Mouse (Mus musculus): Measurements from ENCODE around the gene Prap1.

Prap1 gene

GRCm38 (mm10) chr7:140092924-140093528 is at the start of gene Prap1:
Gene Prap1, plus strand, starts transcription at chr7:140093395.
- DNase-seq: no peak

GRCm38 (mm10) chr7:140045546-140045945 is 47.6 kb upstream of the Prap1 start:
- DNase-seq: no peak

GRCm38 (mm10) chr7:140047811-140048311 is 45.3 kb upstream of the Prap1 start:
- DNase-seq: peak; percentile 33

GRCm38 (mm10) chr7:140048361-140049114 is 44.7 kb upstream of the Prap1 start, which contains the start of gene Msx3:
Gene Msx3, minus strand, starts transcription at chr7:140049089.
- no peak for DNase-seq

- peak; percentile 32 for DNase-seq
These were observed 44.0 kb upstream of the Prap1 start for GRCm38 (mm10) chr7:140049115-140049689.

- no peak for DNase-seq
These were observed 39.1 kb upstream of the Prap1 start for GRCm38 (mm10) chr7:140054124-140054523.

GRCm38 (mm10) chr7:140057413-140058407 is 35.5 kb upstream of the Prap1 start:
- no peak for DNase-seq

GRCm38 (mm10) chr7:140058528-140058927 is 34.7 kb upstream of the Prap1 start:
- no peak for DNase-seq

GRCm38 (mm10) chr7:140059601-140060000 is 33.6 kb upstream of the Prap1 start:
- DNase-seq: no peak

- DNase-seq: no peak
These were observed 32.0 kb upstream of the Prap1 start for GRCm38 (mm10) chr7:140060936-140061831.

GRCm38 (mm10) chr7:140061832-140062130 is 31.4 kb upstream of the Prap1 start:
- no peak for DNase-seq

GRCm38 (mm10) chr7:140062307-140062706 is 30.9 kb upstream of the Prap1 start:
- no peak for DNase-seq

- peak; percentile 61 for DNase-seq
These were observed 30.1 kb upstream of the Prap1 start for GRCm38 (mm10) chr7:140063092-140063491.

- no peak for DNase-seq
These were observed 25.8 kb upstream of the Prap1 start for GRCm38 (mm10) chr7:140067397-140067796.

- no peak for DNase-seq
These were observed 23.0 kb upstream of the Prap1 start for GRCm38 (mm10) chr7:140070042-140070711.

- DNase-seq: no peak
These were observed 15.5 kb upstream of the Prap1 start for GRCm38 (mm10) chr7:140077698-140078097.

GRCm38 (mm10) chr7:140078711-140079110 is 14.5 kb upstream of the Prap1 start:
- DNase-seq: peak; percentile 57

GRCm38 (mm10) chr7:140080503-140081156 is 12.6 kb upstream of the Prap1 start:
- DNase-seq: peak; percentile 92

GRCm38 (mm10) chr7:140081408-140082241 is 11.6 kb upstream of the Prap1 start:
- peak; percentile 66 for DNase-seq
